Mouse (Mus musculus) Patski (cell line): Measurements from ENCODE around the gene Abhd17c. TPM values are rescaled to one million over a fixed set of nuclear protein-coding genes. Genes with fewer than 3 reads are reported as not detected.

Experiments used
- ATAC-seq: fragments of 100-300 bp; one replicate; pipeline ENCODE4 v1.8.0; 2021
- CTCF ChIA-PET: fragments of 350-600 bp; sonication (Branson Sonifier 250); formaldehyde crosslinking; loops from one replicate; lab custom pipeline; 2022; ENCODE audit warnings: inconsistent platforms; lab: Charles Lee
- POLR2A ChIA-PET: fragments of 350-600 bp; sonication (Branson Sonifier 250); formaldehyde crosslinking; loops from one replicate; lab custom pipeline; 2022; ENCODE audit warnings: antibody characterized with exemption, inconsistent platforms; lab: Charles Lee
- DNase-seq: peaks from one replicate; pipeline ENCODE4 v3.0.0-alpha.2; 2011; ENCODE audit warnings: low read depth, low spot score
- H3K27me3 ChIP-seq: fragments of 371-371 bp; one replicate; pipeline ENCODE4 v1.5.1; 2021
- CTCF ChIP-seq: fragments of 100-300 bp; IDR thresholded peaks from one replicate; pipeline ENCODE4 v1.5.1; 2021
- in situ Hi-C: fragments of 300-500 bp; cut with MboI; formaldehyde crosslinking; loops from 3 replicates; pipeline ENCODE4 v1.11.1; 2018; ENCODE audit warnings: low pct_unique_long_range_greater_than_20kb, mixed read lengths
- polyA plus RNA-seq: library from polyadenylated mRNA; unstranded; gene quantifications from one replicate; pipeline ENCODE4 v1.2.3, GENCODE M21; 2021

Gene Abhd17c
- polyA plus RNA-seq, 1 experiment from 2014 or later: 77.6 TPM

GRCm38 (mm10) chr7:84111716-84112350 is 39.9 kb downstream of the Abhd17c start:
- in situ Hi-C loops: no loop called here
- TF ChIP-seq CTCF: no peak
- ChIA-PET CTCF (interaction anchor here (1.4 to 1.9 kb wide), 2 partner anchors 8 to 24 kb away, joined by 4 to 5 read pairs; no protein-coding TSS in a partner anchor), POLR2A (no interaction called here)
- no peaks in the 10 kb centered on the region for H3K27me3 ChIP-seq
- ATAC-seq (no peak), DNase-seq (no peak)

- TF ChIP-seq CTCF: no peak
- DNase-seq: no peak
- ATAC-seq: no peak
- in situ Hi-C loops: no loop called here
- ChIA-PET POLR2A (no interaction called here), CTCF (no interaction called here)
- H3K27me3 ChIP-seq: no peaks in the 10 kb centered on the region
These were observed 44.8 kb downstream of the Abhd17c start for GRCm38 (mm10) chr7:84106942-84107341.

- H3K27me3 ChIP-seq: no peaks in the 10 kb centered on the region
- ATAC-seq (no peak), DNase-seq (no peak)
- CTCF ChIA-PET: no interaction called here
- in situ Hi-C loops: no loop called here
- POLR2A ChIA-PET: no interaction called here
- TF ChIP-seq CTCF: no peak
These were observed 49.1 kb downstream of the Abhd17c start for GRCm38 (mm10) chr7:84102589-84102988.

DNA sequence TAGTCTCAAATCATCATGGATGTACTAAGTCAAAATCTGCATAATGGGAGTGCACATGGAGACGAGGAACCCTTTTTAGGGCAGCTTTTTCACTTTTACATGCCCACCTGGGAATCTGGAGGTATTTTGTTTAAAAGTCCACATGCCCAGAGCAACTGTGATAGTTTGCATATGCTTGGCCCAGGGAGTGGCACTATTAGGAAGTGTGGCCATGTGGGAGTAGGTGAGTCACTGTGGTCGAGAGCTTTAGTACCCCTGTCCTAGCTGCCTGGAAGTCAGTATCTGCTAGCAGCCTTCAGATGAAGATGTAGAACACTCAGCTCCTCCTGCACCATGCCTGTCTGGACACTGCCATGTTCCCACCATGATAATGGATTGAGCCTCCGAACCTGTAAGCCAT is 51.0 kb downstream of the Abhd17c start:
- ChIA-PET POLR2A (no interaction called here), CTCF (no interaction called here)
- DNase-seq: no peak
- no peak for TF ChIP-seq CTCF
- in situ Hi-C loops: no loop called here
- ATAC-seq: no peak
- H3K27me3 ChIP-seq: no peaks in the 10 kb centered on the region

- TF ChIP-seq CTCF: no peak
- ChIA-PET CTCF (no interaction called here), POLR2A (no interaction called here)
- no peak for DNase-seq
- ATAC-seq: no peak
- in situ Hi-C loops: no loop called here
- no peaks in the 10 kb centered on the region for H3K27me3 ChIP-seq
These were observed 53.6 kb downstream of the Abhd17c start for GRCm38 (mm10) chr7:84098098-84098497.

DNA sequence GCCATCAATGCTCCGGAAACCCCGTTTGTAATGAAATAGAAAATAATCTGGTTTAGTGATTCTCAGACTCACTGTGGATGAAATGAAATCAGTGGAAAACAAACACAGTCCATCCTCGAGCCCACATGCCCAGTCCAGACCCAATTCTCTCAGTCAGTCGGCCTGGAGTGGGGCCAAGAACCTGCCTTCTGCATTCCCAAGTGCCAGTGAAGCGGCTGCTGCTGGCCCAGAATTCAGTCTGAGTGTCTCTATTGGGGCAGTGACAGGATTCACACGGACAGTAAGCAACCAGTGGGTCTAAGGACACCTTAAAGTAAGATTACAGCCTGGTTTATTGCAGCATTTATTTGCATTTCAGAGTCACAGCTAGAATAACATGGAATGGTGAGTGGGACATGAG is 55.2 kb downstream of the Abhd17c start:
- peak; percentile 39 for ATAC-seq
- POLR2A ChIA-PET: no interaction called here
- CTCF ChIA-PET: no interaction called here
- no peaks in the 10 kb centered on the region for H3K27me3 ChIP-seq
- no peak for DNase-seq
- in situ Hi-C loops: no loop called here
- no peak for TF ChIP-seq CTCF

DNA sequence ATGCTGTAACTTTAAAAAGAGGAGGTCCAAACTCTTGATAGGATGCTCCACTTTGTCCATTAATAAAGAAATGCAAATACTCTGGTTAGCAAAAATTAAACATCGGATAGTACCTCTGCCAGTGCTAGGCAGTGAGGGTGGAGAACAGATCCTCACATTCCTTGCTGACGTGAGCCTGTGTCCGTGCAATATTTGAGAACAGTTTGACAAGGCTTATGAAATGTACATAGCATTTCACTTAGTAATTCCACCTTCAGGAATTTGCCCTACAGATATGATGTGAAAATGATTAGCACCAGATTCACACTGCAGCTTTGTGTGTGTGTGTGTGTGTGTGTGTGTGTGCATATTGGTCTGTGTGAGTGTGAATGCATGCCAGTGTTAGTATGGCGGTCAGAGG is 60.9 kb downstream of the Abhd17c start:
- ATAC-seq: no peak
- POLR2A ChIA-PET: interaction anchor here (0.6 kb wide), 2 partner anchors 51 to 225 kb away, joined by 3 read pairs; no protein-coding TSS in a partner anchor

DNA sequence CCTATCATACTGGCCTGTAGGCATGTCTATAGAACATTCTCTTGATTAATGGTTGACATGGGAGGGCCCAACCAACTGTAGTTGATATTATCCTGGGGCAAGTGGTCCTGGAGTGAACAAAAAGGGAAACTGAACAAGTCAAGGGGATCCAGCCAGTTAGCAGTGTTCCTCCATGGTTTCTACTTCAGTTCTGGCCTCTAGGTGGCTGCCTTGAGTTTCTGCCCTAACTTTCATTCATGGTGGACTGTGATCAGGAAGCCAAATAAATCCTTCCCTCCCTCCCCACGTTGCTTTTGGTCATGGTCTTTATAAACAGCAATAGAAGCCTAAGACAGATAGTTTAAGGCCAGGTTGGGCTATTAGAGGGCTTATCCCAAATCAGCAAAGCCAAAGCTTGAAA is 61.9 kb downstream of the Abhd17c start:
- in situ Hi-C loops: loop anchor here (5.0 to 10.0 kb wide), 3 partner anchors 188 to 345 kb away; no protein-coding TSS in a partner anchor
- TF ChIP-seq CTCF: peak; percentile 71
- ChIA-PET CTCF (interaction anchor here (0.7 to 8.8 kb wide), 24 partner anchors 9 to 356 kb away, joined by 3 to 184 read pairs (median 4); partner anchors contain the start of gene Abhd17c), POLR2A (no interaction called here)
- ATAC-seq: no peak
- DNase-seq: no peak
- no peaks in the 10 kb centered on the region for H3K27me3 ChIP-seq

More for the DNA sequence above, 60.9 kb downstream of the Abhd17c start:
- CTCF ChIA-PET: interaction anchor here (0.9 to 8.8 kb wide), 9 partner anchors 24 to 266 kb away, joined by 4 to 184 read pairs (median 7); partner anchors contain the start of gene Abhd17c
- H3K27me3 ChIP-seq: no peaks in the 10 kb centered on the region
- in situ Hi-C loops: no loop called here
- TF ChIP-seq CTCF: no peak
- DNase-seq: no peak

DNA sequence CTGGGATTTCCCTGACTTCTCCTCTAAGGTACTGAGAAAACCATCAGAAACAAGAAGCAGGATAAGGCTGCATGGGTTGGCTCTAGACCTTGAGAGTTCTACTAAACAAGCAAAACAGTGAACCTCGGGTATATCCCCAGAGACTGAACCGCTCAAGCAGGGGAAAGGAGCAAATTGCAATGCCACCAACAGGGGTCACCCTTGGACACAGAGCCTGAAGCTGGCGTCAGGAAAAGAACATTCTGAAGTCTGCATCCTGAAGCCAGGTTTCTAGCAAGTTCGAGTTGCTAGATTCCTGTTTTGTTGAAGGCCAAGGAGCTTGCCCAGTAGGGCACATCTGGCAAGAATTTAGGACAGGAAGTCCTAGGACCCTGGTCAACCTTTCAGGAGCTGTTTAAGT is 62.7 kb downstream of the Abhd17c start:
- ChIA-PET POLR2A (no interaction called here), CTCF (interaction anchor here (0.7 to 8.8 kb wide), 34 partner anchors 8 to 357 kb away, joined by 3 to 184 read pairs (median 4); partner anchors contain the start of gene Abhd17c)
- TF ChIP-seq CTCF: peak; percentile 92
- H3K27me3 ChIP-seq: no peaks in the 10 kb centered on the region
- ATAC-seq (peak; percentile 45), DNase-seq (no peak)
- in situ Hi-C loops: loop anchor here (5.0 to 10.0 kb wide), 3 partner anchors 188 to 346 kb away; no protein-coding TSS in a partner anchor

GRCm38 (mm10) chr7:84088191-84088590 is 63.5 kb downstream of the Abhd17c start:
- in situ Hi-C loops: loop anchor here (5.0 to 10.0 kb wide), 3 partner anchors 189 to 347 kb away; no protein-coding TSS in a partner anchor
- no peak for DNase-seq
- TF ChIP-seq CTCF: no peak
- CTCF ChIA-PET: interaction anchor here (0.7 to 8.8 kb wide), 26 partner anchors 8 to 337 kb away, joined by 3 to 184 read pairs (median 4); partner anchors contain the start of gene Abhd17c
- no peak for ATAC-seq
- no peaks in the 10 kb centered on the region for H3K27me3 ChIP-seq
- POLR2A ChIA-PET: interaction anchor here (2.0 kb wide), 1 partner anchor 184 kb away, joined by 4 read pairs; no protein-coding TSS in a partner anchor
